Mouse (Mus musculus): ENCODE results near the gene Smco3. TPM values are rescaled to one million over a fixed set of nuclear protein-coding genes. Genes with fewer than 3 reads are reported as not detected.

The Smco3 gene
- polyA plus RNA-seq, 1 experiment: 0.05 TPM

- DNase-seq: no peak
- H3K4me1 ChIP-seq (ENCODE audit: control insufficient read depth, insufficient read depth, low read length): peaks cover 5% of the 10 kb centered on the region
- TF ChIP-seq POLR2A (IDR thresholded peaks at IDR 0.05; ENCODE audit: borderline replicate concordance, extremely low read depth, low read depth, low read length) (no peak), CTCF (IDR thresholded peaks at IDR 0.05; ENCODE audit: insufficient read depth, low read length) (no peak)
- WGBS: 38% methylated on average over 16 of the region's 16 CpGs
- H3K4me3 ChIP-seq (replicated peaks; ENCODE audit: extremely low read depth, low read depth, low read length): no peak overlapping the region
These were observed 42.1 kb downstream of the Smco3 start for GRCm38 (mm10) chr6:136792884-136793758.

- H3K4me1 ChIP-seq (ENCODE audit: control insufficient read depth, insufficient read depth, low read length): peaks cover 5% of the 10 kb centered on the region
- DNase-seq: peak; percentile 41
- H3K4me3 ChIP-seq (replicated peaks; ENCODE audit: extremely low read depth, low read depth, low read length): no peak overlapping the region
- TF ChIP-seq CTCF (IDR thresholded peaks at IDR 0.05; ENCODE audit: insufficient read depth, low read length) (no peak), POLR2A (IDR thresholded peaks at IDR 0.05; ENCODE audit: borderline replicate concordance, extremely low read depth, low read depth, low read length) (no peak)
- WGBS: 33% methylated on average over 5 of the region's 5 CpGs
These were observed 45.8 kb downstream of the Smco3 start for GRCm38 (mm10) chr6:136789391-136789971.

GRCm38 (mm10) chr6:136782761-136783160 is 52.5 kb downstream of the Smco3 start:
- H3K4me3 ChIP-seq (replicated peaks; ENCODE audit: extremely low read depth, low read depth, low read length): no peak overlapping the region
- DNase-seq: no peak
- 73% methylated on average over 9 of the region's 9 CpGs for WGBS
- H3K4me1 ChIP-seq (ENCODE audit: control insufficient read depth, insufficient read depth, low read length): no peaks in the 10 kb centered on the region
- TF ChIP-seq CTCF (IDR thresholded peaks at IDR 0.05; ENCODE audit: insufficient read depth, low read length): no peak
- no peak for TF ChIP-seq POLR2A (IDR thresholded peaks at IDR 0.05; ENCODE audit: borderline replicate concordance, extremely low read depth, low read depth, low read length)

GRCm38 (mm10) chr6:136782146-136782545 is 53.1 kb downstream of the Smco3 start:
- Histone ChIP-seq H3K4me1 (ENCODE audit: control insufficient read depth, insufficient read depth, low read length) (no peaks in the 10 kb centered on the region), H3K4me3 (replicated peaks; ENCODE audit: extremely low read depth, low read depth, low read length) (no peak overlapping the region)
- TF ChIP-seq POLR2A (IDR thresholded peaks at IDR 0.05; ENCODE audit: borderline replicate concordance, extremely low read depth, low read depth, low read length) (no peak), CTCF (IDR thresholded peaks at IDR 0.05; ENCODE audit: insufficient read depth, low read length) (no peak)
- 72% methylated on average over 12 of the region's 12 CpGs for WGBS
- no peak for DNase-seq

GRCm38 (mm10) chr6:136781377-136781986 is 53.8 kb downstream of the Smco3 start, which contains the start of gene Gucy2c:
Gene Gucy2c (minus strand): TSS chr6:136781765.
- 79% methylated on average over 20 of the region's 20 CpGs for WGBS
- Histone ChIP-seq H3K4me1 (ENCODE audit: control insufficient read depth, insufficient read depth, low read length) (no peaks in the 10 kb centered on the region), H3K4me3 (replicated peaks; ENCODE audit: extremely low read depth, low read depth, low read length) (no peak within 1 kb of the TSS)
- no peak for TF ChIP-seq CTCF (IDR thresholded peaks at IDR 0.05; ENCODE audit: insufficient read depth, low read length)
- no peak for TF ChIP-seq POLR2A (IDR thresholded peaks at IDR 0.05; ENCODE audit: borderline replicate concordance, extremely low read depth, low read depth, low read length)
- DNase-seq: no peak

Other genes starting within 250 kb of the Smco3 start
- gene Plbd1, start 173.5 kb downstream of the Smco3 start, polyA plus RNA-seq (2012; rRNA removed): 24.8 and 25.8 TPM in 2 replicates
- gene Gucy2c, start 53.7 kb downstream of the Smco3 start, polyA plus RNA-seq (2012; rRNA removed): 0.04 and 0.27 TPM in 2 replicates
- 0.65 and 1.1 TPM in 2 replicates for gene Hist4h4, start 31.0 kb downstream of the Smco3 start, polyA plus RNA-seq (2012; rRNA removed)
- gene H2afj, start 27.2 kb downstream of the Smco3 start, polyA plus RNA-seq (2012; rRNA removed): 242 and 409 TPM in 2 replicates
- gene BC049715, start 7.8 kb downstream of the Smco3 start, polyA plus RNA-seq (2012; rRNA removed): 0.57 and 1.0 TPM in 2 replicates
- gene Wbp11, start 7.2 kb downstream of the Smco3 start, polyA plus RNA-seq (2012; rRNA removed): 31.3 and 32.2 TPM in 2 replicates
- 10.3 TPM in 2 replicates for gene Art4, start 22.3 kb upstream of the Smco3 start, polyA plus RNA-seq (2012; rRNA removed)
- 3,073 and 5,313 TPM in 2 replicates for gene Mgp, start 40.4 kb upstream of the Smco3 start, polyA plus RNA-seq (2012; rRNA removed)
- 0.26 TPM in 1 of 2 replicates, not detected in the other for gene Erp27, start 86.7 kb upstream of the Smco3 start, polyA plus RNA-seq (2012; rRNA removed)
- gene Pde6h, start 88.4 kb upstream of the Smco3 start, polyA plus RNA-seq (2012; rRNA removed): 0.02 and 0.20 TPM in 2 replicates
- 55.5 and 82.9 TPM in 2 replicates for gene Arhgdib, start 106.4 kb upstream of the Smco3 start, polyA plus RNA-seq (2012; rRNA removed)

Data from lung, adult 2 months (tissue).